Mouse (Mus musculus) urinary bladder, postnatal 14 days (tissue): ENCODE measurements around the gene Pou2f3.

Experiments
- DNase-seq: peaks from one replicate; pipeline ENCODE4 v3.0.0; 2021; ENCODE audit warnings: low spot score

The Pou2f3 gene

GRCm38 (mm10) chr9:43078711-43079110 is 131.5 kb downstream of the Pou2f3 start:
- DNase-seq, result no peak

- no peak for DNase-seq
These were observed 134.0 kb downstream of the Pou2f3 start for GRCm38 (mm10) chr9:43076163-43076562.

- DNase-seq, result no peak
These were observed 135.6 kb downstream of the Pou2f3 start for GRCm38 (mm10) chr9:43074611-43075010.
